Mouse (Mus musculus) spleen, postnatal 4 days (tissue): ENCODE data around the gene 4930524J08Rik.
A peak's percentile ranks its signal among the peaks of the same experiment; 100 is the strongest.

ENCODE experiments used
- DNase-seq, 2 experiments: peaks; one replicate each; pipeline ENCODE4 v3.0.0; 2022; ENCODE audit warnings: low spot score in 2 of 2

The 4930524J08Rik gene

DNA sequence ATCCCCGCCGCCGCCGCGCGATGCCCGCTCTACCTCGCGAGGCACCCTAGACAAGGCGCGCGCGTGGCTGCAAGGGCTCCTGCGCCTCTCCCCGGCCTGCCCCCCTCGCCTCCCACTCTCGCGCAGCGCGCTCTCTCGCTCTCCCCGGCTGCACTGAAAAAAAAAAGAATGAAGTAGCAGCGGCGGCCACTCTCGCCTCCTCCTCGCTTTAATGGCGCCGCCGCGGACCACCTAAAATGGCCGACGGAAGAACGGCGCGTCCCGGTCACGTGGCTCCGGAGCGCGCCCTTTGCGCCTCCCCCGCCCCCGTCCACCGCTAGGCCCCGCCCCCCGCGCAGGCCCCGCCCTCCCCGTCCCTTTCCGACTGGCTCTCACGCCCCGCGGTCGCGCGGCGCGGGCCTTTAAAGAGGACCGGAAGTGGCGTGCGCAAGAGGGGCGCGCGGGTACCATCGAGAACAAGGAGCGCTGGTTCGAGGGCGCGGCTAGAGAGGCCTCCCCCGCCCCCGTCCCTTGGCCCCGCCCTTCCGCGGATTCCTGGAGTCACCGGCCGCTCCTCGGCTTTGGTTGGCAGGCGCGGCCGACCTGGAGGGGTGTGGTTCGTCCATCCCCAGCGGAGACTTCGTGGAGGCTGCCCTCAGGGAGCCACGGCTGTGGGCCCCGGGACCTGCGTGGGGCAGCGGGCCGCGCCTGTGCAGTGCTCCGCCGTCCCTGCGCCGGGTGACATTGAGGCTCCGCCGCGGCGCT lies at the start of gene 4930524J08Rik, which contains the start of gene Hnrnpd:
Gene 4930524J08Rik (plus strand): TSS at position 363 of the 744 bp plus-strand sequence.
Gene Hnrnpd (minus strand): TSS at position 240 of the 744 bp plus-strand sequence.
- DNase-seq = peak; percentile 92 to 95

DNA sequence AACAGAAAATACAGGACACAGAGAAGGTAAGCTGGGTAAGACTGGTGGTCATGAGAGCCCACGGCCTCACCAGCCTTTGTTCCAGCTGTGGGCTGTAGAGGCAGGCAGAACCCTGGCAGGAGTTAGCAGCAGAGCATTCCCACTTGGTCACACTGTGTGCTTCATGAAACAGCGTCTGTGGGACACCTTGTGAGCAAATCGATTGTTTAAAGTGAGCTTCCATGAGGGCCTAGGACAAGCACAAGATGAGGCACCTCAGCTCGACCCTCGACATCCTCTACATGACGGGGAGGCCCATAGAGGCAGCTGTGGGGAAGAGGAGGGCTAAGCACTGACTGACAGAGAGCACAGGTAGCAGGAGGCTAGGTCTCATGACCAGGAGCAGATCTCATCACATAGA lies 47.0 kb upstream of the 4930524J08Rik start:
- peak in 1 of 2 experiments; percentile 38 for DNase-seq

GRCm38 (mm10) chr5:99939440-99939839 lies 39.4 kb upstream of the 4930524J08Rik start:
- no peak for DNase-seq

- no peak for DNase-seq
Measured at GRCm38 (mm10) chr5:99941273-99941672, 37.6 kb upstream of the 4930524J08Rik start.

GRCm38 (mm10) chr5:99941776-99942502 lies 36.9 kb upstream of the 4930524J08Rik start:
- DNase-seq = no peak

GRCm38 (mm10) chr5:99952513-99952912 lies 26.3 kb upstream of the 4930524J08Rik start:
- DNase-seq = no peak

DNA sequence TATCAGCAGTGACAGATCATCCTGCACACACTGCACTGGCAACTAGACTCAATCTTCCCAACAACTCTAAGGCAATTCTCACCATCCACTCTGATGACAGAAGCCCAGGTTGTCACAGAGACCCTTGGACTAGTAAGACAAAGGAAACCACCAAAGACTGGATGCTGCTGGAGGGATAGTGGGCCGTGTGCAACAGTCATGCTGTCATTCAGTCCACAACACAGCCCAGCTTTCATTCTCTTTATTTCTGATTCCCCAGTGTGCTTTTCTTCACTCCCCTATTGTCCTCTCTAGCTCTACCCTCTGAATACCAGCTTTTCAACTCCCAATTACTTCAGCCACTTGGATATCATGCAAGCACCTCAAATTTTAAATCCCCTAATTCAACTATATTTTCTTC lies 25.0 kb upstream of the 4930524J08Rik start:
- no peak for DNase-seq

GRCm38 (mm10) chr5:99958666-99959065 lies 20.2 kb upstream of the 4930524J08Rik start:
- DNase-seq = no peak

DNA sequence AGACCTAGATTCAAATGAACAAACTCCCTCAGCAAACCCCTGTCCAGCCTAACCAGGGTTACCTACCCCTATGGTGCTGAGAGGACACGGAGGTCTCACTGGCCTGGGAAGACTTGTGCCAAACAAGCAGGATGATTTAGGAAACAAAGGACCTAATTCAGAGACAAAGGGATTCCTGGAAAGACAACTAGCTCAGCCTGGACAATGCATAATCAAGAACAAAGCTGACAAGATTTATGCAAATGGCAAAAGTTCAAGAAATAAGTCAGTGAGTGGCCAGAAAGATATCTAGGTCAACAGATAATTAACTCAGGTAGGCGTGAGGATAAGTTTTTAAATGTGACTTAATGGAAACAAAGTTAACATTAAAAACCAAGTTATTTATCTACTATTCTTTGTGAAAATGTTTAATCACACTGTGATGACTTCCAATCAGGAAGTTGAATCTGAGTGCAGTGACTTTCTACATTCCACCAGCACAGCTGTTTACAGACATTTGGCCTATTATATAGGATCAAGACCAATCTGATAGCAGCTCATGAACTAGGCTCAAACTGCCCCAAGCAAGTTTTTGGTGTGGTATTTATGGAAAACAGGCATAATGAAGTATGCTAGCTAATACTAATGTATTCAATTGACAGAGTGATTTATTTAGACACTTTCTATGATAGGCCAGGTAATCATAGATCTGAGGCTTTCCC lies 19.5 kb upstream of the 4930524J08Rik start:
- no peak for DNase-seq

DNA sequence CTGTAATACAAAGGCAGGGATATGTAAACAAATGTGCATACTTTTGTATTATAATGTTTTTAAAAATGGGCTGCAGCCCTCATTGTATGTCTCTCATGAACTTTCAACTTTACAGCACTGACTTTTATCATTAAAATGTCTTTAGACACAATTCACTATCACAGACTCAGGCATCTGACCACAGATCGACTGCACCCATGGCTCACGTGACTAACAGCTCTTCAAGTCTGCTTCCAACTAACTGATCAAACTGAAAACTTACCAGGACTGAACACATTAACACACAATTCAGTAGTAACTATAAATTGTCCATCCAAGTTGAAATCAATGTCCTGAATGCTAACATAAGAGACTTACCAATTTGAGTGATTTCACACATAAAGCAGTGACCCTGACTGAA lies 18.9 kb upstream of the 4930524J08Rik start:
- no peak for DNase-seq

DNA sequence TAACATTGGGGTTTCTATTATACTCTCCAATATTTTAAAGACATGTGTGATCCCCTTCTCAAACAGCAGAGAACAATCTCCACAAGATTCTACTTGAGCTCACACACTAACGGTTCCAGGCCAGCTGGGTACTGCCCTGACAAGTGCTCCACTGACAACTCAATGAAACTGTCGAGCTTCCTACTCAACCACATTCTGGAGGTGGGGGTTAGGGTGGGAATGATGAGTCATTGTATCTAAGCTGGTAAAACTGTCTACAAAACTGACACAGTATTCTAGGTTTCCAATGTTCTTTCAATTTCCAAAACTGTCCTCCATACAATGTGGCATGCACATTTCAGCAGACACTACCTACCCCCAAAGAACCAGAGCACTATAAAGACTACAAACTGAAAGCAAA lies 4.9 kb upstream of the 4930524J08Rik start:
- DNase-seq = no peak

DNA sequence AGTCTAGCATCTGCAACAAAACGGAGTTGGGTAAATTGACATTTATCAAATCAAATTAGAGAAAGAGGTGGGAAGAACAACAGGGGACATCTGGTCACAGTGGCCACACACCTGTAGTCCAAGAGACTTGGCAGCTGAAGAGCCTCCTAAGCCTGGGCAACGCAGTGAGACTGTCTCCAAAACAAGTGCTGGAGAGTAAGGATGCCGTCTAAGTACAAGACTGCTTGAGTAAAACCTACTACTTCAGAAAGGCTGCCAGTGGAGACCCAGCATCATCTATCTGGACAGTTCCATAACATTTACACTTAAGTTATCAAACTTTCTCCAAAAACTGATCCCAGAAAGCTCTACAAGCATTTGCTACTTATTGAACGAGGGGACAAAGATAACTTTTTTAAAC lies 3.8 kb upstream of the 4930524J08Rik start:
- no peak for DNase-seq

GRCm38 (mm10) chr5:99975776-99976175 lies 3.1 kb upstream of the 4930524J08Rik start:
- no peak for DNase-seq

GRCm38 (mm10) chr5:99976334-99976955 lies 2.4 kb upstream of the 4930524J08Rik start:
- no peak for DNase-seq

DNA sequence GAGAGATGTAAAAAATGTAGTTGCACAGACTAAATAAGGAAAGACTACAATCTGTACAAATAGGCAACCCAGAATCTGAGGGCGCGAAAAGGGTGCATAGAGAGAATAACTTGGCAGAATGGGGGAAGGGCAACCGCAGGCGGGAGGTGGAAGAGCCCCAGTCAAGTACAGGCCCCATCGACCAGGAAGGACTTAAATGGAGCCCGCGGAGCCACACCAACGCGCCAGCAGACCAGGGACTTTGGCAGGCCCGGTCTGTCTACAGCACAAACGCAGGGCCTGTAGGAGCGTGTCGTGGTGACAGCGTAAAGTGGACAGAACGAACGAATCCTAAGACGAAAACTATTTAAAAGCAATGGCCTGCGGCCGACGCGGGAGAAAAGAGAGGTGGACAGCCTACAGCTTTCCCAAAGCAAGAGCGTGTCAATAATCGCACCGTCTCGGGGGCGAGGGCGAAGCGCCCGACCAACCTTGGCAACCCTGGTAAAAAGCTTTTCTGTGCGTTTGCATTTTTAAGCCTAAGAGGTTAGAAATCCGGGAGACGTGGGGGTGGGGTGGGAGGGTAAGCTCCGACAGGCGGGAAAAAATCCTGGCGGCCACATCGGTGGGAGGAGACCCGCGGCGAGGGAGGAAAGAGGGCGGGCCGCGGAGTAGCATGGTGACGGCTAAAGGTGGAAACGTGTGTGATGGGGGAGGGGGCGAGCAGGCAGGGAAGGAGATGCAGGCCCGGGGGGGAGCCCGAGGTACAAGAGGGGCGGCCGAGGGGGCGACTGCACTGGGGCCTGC lies 1.2 kb upstream of the 4930524J08Rik start:
- DNase-seq = peak; percentile 74 to 83

DNA sequence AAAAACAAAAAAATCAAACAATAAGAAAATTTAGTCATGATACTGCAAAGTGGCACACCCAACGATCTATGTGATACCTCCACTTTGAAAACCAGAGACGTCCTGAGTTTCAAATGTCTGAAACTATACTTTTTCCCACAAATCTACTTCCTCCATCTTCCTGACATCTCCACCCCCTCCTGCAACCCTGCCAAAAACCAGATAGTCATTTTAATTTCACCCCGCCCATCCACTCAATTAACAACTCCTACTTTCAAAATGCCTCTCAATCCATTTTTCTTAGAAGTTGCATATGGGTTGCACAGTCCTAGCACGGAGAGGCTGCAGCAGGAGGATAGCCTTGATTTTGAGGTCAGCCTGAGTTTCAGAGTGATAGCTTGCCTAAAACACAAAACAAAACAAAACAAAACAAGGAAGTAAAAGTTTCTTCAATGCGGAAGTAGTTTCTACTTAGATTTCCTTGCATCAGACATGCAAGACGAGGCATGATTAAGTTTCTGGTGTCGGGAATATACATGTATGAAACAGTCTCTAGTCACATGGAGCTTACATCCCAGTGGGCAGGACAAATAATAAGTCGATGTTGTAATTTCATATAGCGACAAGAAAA lies 4.7 kb downstream of the 4930524J08Rik start:
- DNase-seq = no peak

GRCm38 (mm10) chr5:99994166-99994565 lies 15.3 kb downstream of the 4930524J08Rik start:
- no peak for DNase-seq

GRCm38 (mm10) chr5:99994680-99995079 lies 15.8 kb downstream of the 4930524J08Rik start:
- no peak for DNase-seq

DNA sequence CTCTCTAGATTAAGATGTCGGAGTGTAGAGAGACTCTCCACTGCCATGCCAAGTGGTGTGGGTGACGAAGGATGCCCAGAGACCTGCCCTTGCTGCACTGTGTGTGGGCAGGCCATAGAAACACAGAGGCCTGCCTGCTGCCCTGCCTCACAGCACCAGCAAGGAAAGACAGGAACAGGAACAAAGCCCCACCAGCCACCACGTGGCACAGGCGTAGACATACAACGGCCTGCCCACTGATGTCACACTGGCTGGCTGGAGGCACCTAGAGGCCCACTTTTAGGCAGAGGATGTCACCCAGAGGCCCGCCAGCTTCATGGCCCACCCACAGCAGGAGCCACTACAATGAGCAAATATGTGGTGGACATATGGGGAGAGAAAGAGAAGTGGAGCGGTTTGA lies 21.2 kb downstream of the 4930524J08Rik start:
- DNase-seq = no peak

DNA sequence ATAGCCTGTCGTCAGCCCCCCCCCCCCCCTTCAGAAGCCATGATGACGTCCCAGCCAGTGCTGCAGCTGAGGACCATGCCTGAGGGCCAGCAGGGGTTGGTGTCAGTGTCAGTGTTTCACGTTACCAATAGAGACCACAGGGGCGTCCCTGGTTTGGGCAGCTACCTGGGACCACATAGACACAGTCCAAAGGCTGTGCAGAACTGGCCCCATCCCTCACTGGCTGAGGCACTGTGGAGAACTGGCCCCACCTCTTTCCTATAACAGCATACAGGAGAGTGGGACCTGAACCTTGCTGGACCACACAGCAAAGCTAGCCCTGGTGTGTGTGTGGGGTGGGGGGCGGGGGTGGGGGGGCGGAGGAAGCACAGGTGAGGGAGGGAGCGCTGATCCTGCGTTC lies 21.6 kb downstream of the 4930524J08Rik start:
- no peak for DNase-seq

DNA sequence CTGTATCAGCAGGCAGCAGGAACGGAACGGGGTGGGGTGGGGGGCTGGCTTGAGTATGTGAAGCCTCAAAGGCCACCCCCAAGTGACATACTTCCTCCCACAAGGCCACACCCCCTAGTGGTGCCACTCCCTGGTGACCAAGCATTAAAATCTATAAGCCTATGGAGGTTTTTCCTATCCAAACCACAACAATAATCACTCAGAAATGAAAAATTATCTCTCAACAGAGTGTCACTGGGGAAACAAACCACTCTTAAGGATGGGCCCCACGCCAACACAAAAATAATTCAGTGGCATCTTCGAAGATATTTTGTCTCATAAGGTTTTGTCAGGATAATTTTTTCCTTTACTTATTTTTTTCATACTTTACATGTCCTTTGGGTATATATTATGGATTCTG lies 25.0 kb downstream of the 4930524J08Rik start:
- no peak for DNase-seq
